Mouse (Mus musculus): ENCODE measurements at regions not wholly inside any gene's neighbourhood (a gene's known extent, or its start where the extent isn't known, plus 50 kb on each side); places are given as distances from the start of the nearest gene placed in this dataset.

DNA sequence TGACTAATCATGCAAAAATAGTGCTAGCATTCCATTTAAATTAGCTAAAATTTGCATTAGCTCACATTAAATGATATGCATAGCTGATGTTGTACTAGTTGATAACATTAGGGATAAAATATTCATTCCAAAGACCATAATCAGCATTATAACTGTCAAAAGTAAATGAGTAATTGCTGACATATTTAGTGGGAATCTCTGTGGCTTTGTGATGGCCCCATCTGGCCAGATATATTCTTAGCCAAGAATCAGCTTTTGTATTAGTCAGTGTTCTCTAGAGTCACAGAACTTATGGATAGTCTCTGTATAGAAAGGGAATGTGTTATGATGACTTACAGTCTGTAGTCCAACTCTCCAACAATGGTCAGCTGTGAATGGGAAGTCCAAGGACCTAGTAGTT lies 171.2 kb downstream of the Gria2 start:
- no peak for DNase-seq (ENCODE audit: low read depth, low spot score)

DNA sequence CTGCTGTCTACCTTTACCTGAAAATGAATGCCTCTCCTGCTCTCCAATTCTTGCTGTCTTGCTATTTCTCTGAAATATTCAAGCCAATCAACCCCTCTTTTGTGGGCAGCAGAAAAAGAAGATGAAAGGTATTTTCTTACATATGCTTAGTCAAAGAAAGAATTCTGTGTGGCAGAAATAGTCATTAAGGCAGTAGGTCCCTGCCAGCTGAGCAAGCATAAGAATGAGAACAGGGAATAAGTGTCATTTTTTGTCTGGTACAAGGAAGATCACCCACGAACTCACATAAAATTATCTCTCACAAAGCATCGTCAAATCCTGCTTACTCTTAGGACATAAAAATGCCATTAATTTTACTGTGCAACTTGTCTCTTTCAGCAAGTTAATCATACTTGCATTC lies 192.2 kb downstream of the Gria2 start:
- no peak for DNase-seq (ENCODE audit: low read depth, low spot score)

GRCm38 (mm10) chr3:80608467-80608866 lies 194.2 kb downstream of the Gria2 start:
- no peak for DNase-seq (ENCODE audit: low read depth, low spot score)

GRCm38 (mm10) chr3:80607809-80608208 lies 194.8 kb downstream of the Gria2 start:
- DNase-seq (ENCODE audit: low read depth, low spot score) = no peak

DNA sequence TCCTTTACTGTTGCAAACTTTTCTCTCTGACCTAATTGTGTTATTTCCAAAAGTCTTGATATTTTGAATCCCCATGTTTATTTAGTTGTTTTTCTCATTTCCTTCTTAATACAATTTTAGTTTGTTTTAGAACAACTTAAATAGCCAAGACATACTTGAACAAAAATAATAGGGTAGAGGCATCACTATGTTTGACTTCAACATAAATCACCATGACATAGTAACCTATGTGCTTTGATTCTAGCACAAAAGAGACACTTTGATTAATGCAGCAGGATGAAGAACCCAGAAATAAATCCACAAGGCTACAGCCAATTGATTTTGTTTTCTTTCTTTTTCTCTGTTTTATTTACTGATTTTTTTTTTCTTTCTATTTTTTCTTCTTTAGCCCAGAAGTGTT lies 205.1 kb downstream of the Gria2 start:
- no peak for DNase-seq (ENCODE audit: low read depth, low spot score)

GRCm38 (mm10) chr3:80567514-80567913 lies 235.1 kb downstream of the Gria2 start:
- DNase-seq (ENCODE audit: low read depth, low spot score) = no peak

DNA sequence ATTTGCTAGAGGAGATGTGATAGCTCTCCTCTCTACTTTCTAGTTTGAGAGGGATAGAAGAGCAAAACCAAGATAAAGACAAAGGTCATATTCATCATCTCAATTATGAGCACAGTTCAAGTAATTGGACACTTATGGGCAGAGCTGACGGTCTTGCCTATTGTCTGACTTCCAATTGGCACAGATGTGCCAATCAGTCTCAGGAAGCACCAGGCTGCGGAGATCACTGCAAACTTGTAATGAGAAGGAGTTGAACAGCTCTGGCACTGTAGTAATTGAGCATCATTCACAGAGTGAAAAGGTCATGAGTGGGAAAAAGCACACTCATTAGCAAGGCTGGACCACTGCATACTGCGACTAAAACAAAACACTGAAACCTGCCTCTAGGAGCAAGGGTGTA lies 236.4 kb downstream of the Gria2 start:
- no peak for DNase-seq (ENCODE audit: low read depth, low spot score)

DNA sequence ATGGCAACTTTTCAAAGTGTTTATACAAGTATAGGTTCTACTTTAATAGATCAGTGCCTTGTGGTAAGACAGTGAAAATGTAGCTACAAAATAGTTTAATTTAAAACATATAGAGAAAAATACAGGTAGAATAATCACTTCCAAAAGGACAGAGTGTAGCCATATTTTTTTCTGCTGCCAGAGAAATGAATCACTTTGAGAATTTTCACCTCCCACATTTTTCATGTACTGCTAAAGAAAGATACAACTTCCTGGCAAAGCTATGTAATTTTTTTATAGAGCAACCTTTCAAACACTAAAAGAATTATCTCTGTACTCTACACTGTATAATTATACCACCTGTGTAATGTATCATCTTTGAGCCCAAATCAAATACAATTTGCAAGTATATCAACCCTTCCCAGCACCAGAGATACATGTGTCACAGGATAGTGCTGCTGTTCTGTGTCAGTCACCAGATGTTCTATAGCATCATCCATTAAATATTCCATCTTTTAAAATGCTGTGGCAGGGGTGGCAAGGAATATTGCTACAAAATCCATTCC lies 256.4 kb downstream of the Gria2 start:
- no peak for DNase-seq (ENCODE audit: low read depth, low spot score)

- no peak for DNase-seq (ENCODE audit: low read depth, low spot score)
Measured at GRCm38 (mm10) chr3:80543783-80544182, 258.9 kb downstream of the Gria2 start.

DNA sequence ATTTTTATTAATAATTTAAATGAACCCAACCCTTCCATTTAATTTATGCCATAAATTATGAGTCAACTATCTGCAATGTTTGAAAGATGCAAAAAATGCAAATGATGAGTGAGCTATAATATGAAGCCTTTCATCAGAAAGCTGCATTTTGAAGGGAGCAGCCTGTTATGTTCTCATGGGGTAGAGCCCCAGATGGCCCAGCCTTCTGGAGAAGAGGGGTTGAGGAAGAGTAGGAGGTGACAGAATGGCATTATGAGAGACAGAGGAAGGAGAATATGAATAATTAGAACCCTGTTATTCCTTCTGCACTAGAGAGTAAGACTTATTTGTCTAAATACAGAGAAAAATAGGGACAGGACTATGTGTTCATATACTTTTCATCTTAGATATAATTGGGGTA lies 261.3 kb downstream of the Gria2 start:
- no peak for DNase-seq (ENCODE audit: low read depth, low spot score)

DNA sequence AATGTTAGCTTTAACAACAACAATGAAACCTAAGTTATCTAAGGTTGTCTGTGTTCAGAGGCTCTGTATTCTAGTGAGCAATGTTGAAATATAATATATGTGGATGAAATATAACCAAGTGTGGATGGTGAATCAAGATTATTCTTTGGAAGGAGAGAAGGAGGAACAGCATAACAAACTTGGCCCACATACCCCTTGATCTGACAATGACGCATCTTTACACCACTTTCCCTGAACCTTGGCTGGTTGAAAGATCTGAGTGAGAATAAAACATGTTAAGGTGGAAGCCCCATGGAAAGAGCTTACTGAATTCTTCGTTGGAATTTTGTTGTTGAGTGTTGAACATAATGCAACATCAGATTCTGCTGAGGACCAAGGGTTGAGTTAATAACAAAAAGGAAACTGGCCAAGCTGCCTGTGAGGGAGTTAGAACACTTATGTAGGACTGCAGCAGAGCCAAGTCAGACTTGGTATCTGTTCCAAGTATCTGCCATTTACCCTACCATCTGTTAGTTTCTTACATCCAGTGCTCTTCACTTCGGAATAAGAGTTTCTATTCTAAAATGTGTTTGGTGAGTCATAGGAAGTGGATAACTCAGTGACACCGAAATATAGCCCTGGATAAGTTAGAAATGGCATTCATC lies 268.8 kb downstream of the Gria2 start:
- DNase-seq (ENCODE audit: low read depth, low spot score) = peak; percentile 61

DNA sequence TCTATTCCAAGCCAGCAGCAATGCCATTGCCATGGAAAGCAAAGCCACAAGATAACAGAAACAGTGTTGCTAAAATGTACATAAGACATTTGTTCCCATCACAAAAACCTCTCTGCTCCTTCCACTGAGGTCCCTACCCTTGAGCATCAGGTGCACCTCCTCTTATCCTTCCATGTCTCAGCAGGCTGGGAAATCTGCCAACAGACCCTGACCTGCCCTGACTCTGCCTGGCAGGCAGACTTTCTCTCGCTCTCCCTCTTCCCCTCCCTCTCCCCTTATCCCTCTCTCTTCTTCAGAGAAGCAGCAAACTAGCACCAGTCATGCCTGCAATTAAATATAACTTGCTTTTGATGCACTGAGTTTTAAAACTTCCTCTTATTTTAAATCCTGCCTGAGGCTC lies 288.6 kb downstream of the Gria2 start:
- no peak for DNase-seq (ENCODE audit: low read depth, low spot score)

DNA sequence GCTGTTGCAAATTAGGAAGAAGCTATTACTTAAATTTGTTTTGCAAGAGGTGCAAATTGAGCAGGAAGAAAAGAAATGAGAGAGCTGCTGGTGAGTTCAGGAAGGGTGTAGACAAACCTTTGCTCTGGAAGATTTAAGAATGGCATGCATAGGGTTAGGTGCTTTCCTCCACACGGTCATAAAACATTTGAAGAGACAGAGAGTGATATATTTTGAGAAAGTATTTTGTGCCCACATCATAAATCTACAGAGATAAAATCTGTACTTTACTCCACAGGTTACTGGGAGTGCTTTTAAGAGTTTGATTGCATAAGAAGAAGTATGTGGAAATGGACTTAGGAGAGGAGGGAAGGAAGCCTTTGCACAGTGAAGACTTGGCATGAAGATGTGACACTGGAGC lies 293.4 kb downstream of the Gria2 start:
- DNase-seq (ENCODE audit: low read depth, low spot score) = no peak

- DNase-seq (ENCODE audit: low read depth, low spot score) = no peak
Measured at GRCm38 (mm10) chr3:80506701-80507100, 295.9 kb downstream of the Gria2 start.

DNA sequence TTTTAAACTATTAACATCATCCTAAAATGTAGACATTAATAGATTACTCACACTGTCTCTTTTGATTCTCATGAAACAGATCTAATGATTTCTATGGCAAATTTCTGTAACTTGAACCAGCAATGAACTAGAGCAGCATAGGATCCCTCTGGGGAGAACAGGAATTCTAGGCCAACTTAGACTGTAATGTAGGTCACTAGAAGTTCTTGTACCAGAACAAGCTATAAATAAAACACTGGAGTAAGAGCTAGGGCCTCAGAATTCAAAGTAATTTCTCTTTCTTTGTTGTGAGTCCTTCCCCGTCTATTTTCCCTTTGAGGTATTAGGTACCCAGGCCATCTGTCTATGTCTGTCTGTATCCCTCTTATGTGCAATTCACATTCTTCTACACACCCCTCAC lies 301.5 kb downstream of the Gria2 start:
- no peak for DNase-seq (ENCODE audit: low read depth, low spot score)

DNA sequence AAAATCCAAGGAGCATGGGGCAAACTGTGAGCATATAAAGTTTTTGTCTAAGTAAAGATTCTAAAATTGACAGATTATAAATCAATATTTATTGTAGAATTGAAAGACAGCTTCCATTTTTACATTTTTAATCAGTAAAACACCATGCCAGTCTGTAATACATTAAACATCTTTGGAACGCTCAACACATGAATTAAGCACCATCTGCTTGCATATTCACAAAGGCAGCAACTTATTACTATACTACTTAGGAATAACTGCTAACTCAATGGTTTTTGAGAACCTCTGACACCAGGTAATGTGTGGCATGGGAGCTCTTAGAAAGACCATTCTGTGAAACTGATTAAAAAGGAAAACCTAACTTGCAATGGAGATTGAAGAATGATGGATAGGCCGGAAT lies 306.1 kb downstream of the Gria2 start:
- peak; percentile 30 for DNase-seq (ENCODE audit: low read depth, low spot score)

DNA sequence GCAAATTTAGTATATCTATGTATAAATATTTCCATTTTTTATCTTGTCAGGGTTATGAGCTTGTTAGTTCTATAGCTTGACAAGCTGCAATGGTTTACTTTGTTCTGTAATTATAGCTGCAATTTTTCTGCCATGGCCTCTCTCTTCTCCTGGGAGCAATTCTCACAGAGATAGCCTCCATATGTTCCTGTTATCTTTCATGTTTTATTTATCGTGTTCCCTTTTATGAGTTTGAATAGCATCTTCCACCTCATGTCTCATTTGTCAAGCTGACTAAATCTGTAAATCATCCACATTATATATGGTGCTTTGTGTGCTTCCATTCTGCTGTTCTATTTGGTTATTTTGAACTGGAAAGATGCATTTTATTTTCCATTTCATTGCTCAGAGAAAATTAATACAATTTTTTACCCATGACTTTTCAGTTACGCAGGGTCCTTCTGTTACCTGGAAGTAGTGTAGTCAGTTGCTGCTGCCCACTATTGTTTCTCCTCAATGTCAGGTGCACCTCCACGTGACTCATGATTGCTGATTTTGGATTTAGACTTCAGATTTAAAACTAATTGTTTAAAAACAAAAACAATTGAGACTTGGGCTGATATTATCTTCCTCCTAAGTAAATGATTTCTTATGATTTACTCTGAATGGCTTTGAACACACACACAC lies 318.3 kb downstream of the Gria2 start:
- no peak for DNase-seq (ENCODE audit: low read depth, low spot score)

- DNase-seq (ENCODE audit: low read depth, low spot score) = peak; percentile 45
Measured at GRCm38 (mm10) chr3:80478676-80479075, 324.0 kb downstream of the Gria2 start.

- DNase-seq (ENCODE audit: low read depth, low spot score) = no peak
Measured at GRCm38 (mm10) chr3:80473686-80474085, 328.9 kb downstream of the Gria2 start.

Data from brain, embryonic 18.5 days (tissue).